Mouse (Mus musculus) limb, embryonic 11.5 days (tissue): ENCODE data around the gene Il31ra. TPM values are rescaled to one million over a fixed set of nuclear protein-coding genes. Genes with fewer than 3 reads are reported as not detected.
"Not testable (repeated sequence)": the region's sequence is repeated elsewhere in the genome, so short reads cannot be mapped to it uniquely, and the experiment has no call there.

ENCODE experiments used
- ATAC-seq: fragments of 200-750 bp; cut with Nextera tagmentation; 2 replicates; pipeline ENCODE4 v1.8.0; 2017; ENCODE audit warnings: low read depth; ENCODE audit not compliant: insufficient number of reproducible peaks, low FRiP score, low TSS enrichment
- DNase-seq: peaks from one replicate; pipeline ENCODE4 v3.0.0-alpha.2; 2015; ENCODE audit warnings: low spot score
- H3K27ac ChIP-seq: fragments of 300-500 bp; sonication (generic); replicated peaks from 2 replicates; pipeline ENCODE4 v1.5.1; 2014; ENCODE audit warnings: low read depth, mild to moderate bottlenecking, low read length
- H3K27me3 ChIP-seq: fragments of 300-500 bp; sonication (generic); 2 replicates; pipeline ENCODE4 v1.6.1; 2014; ENCODE audit warnings: mild to moderate bottlenecking, low read length, mixed read lengths; ENCODE audit not compliant: control insufficient read depth, insufficient read depth
- H3K36me3 ChIP-seq: fragments of 300-500 bp; sonication (generic); 2 replicates; pipeline ENCODE4 v1.6.1; 2014; ENCODE audit warnings: mild to moderate bottlenecking, low read length, moderate library complexity, mixed read lengths; ENCODE audit not compliant: control insufficient read depth, insufficient read depth
- H3K4me1 ChIP-seq: fragments of 300-500 bp; sonication (generic); 2 replicates; pipeline ENCODE4 v1.6.1; 2014; ENCODE audit warnings: low read length, mixed read lengths; ENCODE audit not compliant: control insufficient read depth, insufficient read depth
- H3K4me2 ChIP-seq: fragments of 300-500 bp; sonication (generic); 2 replicates; pipeline ENCODE4 v1.6.1; 2014; ENCODE audit warnings: low read depth, mild to moderate bottlenecking, moderate library complexity; ENCODE audit not compliant: severe bottlenecking
- H3K4me3 ChIP-seq: fragments of 300-500 bp; sonication (generic); 2 replicates; pipeline ENCODE4 v1.5.1; 2014; ENCODE audit warnings: low read depth, low read length
- H3K9ac ChIP-seq: fragments of 300-500 bp; sonication (generic); 2 replicates; pipeline ENCODE4 v1.6.1; 2014; ENCODE audit warnings: mild to moderate bottlenecking, low read length
- H3K9me3 ChIP-seq: fragments of 300-500 bp; sonication (generic); 2 replicates; pipeline ENCODE4 v1.6.1; 2016; ENCODE audit warnings: low read length; ENCODE audit not compliant: control insufficient read depth
- WGBS: fragments of 180-500 bp; shearing (Covaris S2); extraction: QIAGEN DNeasy Blood & Tissue Kit; methylation state at CpG from one replicate; pipeline ENCODE4 v1.1.7; 2014; 5-methylcytosine and 5-hydroxymethylcytosine counted together
- polyA plus RNA-seq: library from polyadenylated mRNA; unstranded; fragments of >200 nt; fragmentation: Nextera tagmentation; extraction: Ambion mirVana; gene quantifications from 2 replicates; pipeline ENCODE4 v1.2.1, GENCODE M21; 2014

Il31ra gene
- polyA plus RNA-seq: 0.10 TPM in 1 of 2 replicates, not detected in the other

DNA sequence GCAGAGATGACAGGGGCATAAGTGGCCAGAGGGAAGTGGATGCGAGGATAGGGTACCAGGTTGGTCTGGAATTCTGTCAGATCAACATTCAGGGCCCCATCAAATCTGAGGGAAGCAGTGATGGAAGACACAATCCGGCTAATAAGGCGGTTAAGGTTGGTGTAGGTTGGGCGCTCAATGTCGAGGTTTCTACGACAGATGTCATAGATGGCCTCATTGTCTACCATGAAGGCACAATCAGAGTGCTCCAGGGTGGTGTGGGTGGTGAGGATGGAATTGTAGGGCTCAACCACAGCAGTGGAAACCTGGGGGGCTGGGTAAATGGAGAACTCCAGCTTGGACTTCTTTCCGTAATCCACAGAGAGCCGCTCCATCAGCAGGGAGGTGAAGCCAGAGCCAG, at the start of gene Il31ra:
Gene Il31ra (minus strand): TSS at position 101 of the 400 bp plus-strand sequence.
- not testable (repeated sequence) for H3K27ac ChIP-seq, ATAC-seq, H3K36me3 ChIP-seq, H3K4me1 ChIP-seq, H3K9me3 ChIP-seq, H3K27me3 ChIP-seq, DNase-seq, H3K9ac ChIP-seq, H3K4me2 ChIP-seq, H3K4me3 ChIP-seq
- WGBS: 92% methylated on average over 2 of the region's 8 CpGs

GRCm38 (mm10) chr13:112642897-112643296, 48.7 kb upstream of the Il31ra start:
- H3K27me3 ChIP-seq: no peaks in the 10 kb centered on the region
- whole genome bisulfite sequencing: 89% methylated on average over 3 of the region's 3 CpGs
- H3K27ac ChIP-seq: no peak overlapping the region
- H3K36me3 ChIP-seq: no peaks in the 10 kb centered on the region; the same call in 1 of the 2 replicates
- H3K4me1 ChIP-seq: no peaks in the 10 kb centered on the region
- no peak for DNase-seq
- H3K9me3 ChIP-seq: no peaks in the 10 kb centered on the region
- ATAC-seq: no peak
- no peak overlapping the region for H3K4me3 ChIP-seq
- H3K9ac ChIP-seq: no peak overlapping the region
- H3K4me2 ChIP-seq: no peak overlapping the region

DNA sequence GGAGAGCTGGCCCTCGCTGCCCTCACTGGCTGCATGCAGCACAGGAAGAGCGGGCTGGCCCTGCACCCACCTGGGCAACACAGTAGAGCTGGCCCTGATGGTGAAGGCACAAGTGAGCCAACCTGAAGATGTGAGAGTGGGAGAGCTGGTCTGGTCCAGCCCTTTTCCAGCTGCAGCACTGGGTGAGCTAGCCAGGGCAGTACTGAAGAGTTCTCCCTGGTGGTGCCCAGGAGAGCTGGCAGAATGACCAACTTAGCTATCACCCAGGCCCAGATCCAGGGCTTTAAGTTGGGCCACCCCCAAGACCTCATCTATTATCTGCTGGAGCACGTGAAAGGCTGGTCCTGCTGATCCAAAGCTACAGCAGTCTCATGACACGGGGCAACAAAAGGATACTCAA, 45.0 kb upstream of the Il31ra start:
- no peak for DNase-seq
- no peaks in the 10 kb centered on the region; the same call in 1 of the 2 replicates for H3K36me3 ChIP-seq
- H3K4me3 ChIP-seq: no peak overlapping the region
- no peaks in the 10 kb centered on the region for H3K9me3 ChIP-seq
- H3K27me3 ChIP-seq: no peaks in the 10 kb centered on the region
- no peak overlapping the region for H3K4me2 ChIP-seq
- no peak overlapping the region for H3K9ac ChIP-seq
- no peaks in the 10 kb centered on the region for H3K4me1 ChIP-seq
- WGBS: 72% methylated on average over 4 of the region's 4 CpGs
- H3K27ac ChIP-seq: no peak overlapping the region
- ATAC-seq: no peak

- ATAC-seq (no peak), DNase-seq (no peak)
- Histone ChIP-seq H3K9me3 (no peaks in the 10 kb centered on the region), H3K27me3 (no peaks in the 10 kb centered on the region), H3K36me3 (no peaks in the 10 kb centered on the region; the same call in 1 of the 2 replicates), H3K4me3 (no peak overlapping the region), H3K27ac (no peak overlapping the region), H3K9ac (no peak overlapping the region), H3K4me2 (no peak overlapping the region), H3K4me1 (no peaks in the 10 kb centered on the region)
- WGBS: 53% methylated on average over 3 of the region's 3 CpGs
Observed at GRCm38 (mm10) chr13:112636498-112636897, 42.3 kb upstream of the Il31ra start.

DNA sequence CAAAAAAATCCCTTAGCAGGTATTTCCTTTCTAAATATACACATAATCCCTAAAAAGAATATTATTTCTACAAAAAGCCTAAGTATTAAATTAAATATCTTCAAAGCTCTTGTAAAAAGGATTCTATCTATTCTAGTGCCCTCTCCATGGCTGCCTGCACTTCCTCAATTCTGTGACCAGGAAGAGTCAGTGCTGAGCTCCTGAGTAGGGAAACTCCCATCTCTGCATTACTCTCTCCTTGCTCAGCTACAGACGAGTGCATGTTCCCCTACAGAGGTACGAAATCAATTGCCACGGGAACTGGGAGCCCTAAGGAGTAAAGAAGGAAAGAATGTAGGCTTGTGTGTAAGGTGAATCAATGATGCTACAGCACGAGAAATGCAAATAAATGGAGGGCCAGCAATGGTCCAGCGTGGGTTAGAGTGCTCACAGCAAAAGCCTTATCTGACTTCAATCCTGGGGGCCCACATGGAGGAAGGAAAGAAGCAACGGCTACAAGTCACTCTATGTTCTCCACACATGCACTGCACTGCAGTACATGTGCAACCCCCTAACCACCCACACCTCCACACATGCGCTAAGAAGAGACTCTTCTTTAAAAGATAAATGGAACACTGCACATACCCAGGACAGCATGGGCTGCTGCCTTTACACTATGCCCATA, 41.1 kb upstream of the Il31ra start:
- DNase-seq: no peak
- Histone ChIP-seq H3K4me1 (no peaks in the 10 kb centered on the region), H3K9ac (no peak overlapping the region), H3K4me3 (no peak overlapping the region), H3K27ac (no peak overlapping the region), H3K27me3 (no peaks in the 10 kb centered on the region), H3K36me3 (no peaks in the 10 kb centered on the region), H3K9me3 (no peaks in the 10 kb centered on the region), H3K4me2 (no peak overlapping the region)
- ATAC-seq: no peak
- WGBS: 82% methylated on average over 7 of the region's 7 CpGs

DNA sequence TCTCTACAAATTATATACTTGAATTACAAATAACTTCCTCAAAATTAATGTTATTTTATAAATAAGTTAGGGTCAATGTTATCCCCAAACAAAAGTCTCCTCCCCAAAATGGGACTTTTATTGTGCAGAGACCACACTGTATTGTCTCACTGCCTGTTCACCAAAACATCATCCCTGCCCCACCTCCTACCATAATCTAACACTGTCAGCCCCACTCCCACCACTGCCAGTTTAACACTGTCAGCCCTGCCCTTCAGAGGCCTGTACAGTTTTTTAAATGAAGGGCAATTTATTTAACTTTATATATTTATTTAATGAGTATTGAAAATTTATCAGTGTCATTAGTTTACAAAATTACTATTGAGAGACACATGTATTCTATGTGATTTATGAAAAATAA, 31.4 kb upstream of the Il31ra start:
- Histone ChIP-seq H3K27me3 (no peaks in the 10 kb centered on the region), H3K9me3 (no peaks in the 10 kb centered on the region), H3K36me3 (no peaks in the 10 kb centered on the region), H3K27ac (no peak overlapping the region), H3K4me1 (no peaks in the 10 kb centered on the region), H3K9ac (no peak overlapping the region), H3K4me2 (no peak overlapping the region), H3K4me3 (no peak overlapping the region)
- no peak for ATAC-seq
- DNase-seq: no peak

DNA sequence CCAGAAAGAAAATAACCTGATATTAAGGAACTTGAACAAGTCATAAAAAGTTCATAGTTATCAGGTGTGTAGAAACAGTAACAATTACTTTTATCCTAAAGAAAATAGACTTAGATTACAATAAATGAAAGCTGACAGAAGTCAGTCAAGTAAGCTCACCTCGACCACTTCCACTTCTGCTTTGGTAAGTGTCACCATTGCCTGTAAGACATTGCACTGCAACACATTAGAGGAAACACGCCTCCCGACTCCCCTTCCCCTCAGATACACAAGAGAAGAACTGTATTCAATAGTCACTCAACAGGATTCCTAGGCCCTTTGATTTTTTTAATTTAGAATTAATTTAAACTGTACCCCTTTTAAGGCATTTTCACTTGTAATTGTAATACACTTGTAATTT, 30.5 kb upstream of the Il31ra start:
- ATAC-seq (no peak), DNase-seq (no peak)
- Histone ChIP-seq H3K4me3 (no peak overlapping the region), H3K27ac (no peak overlapping the region), H3K27me3 (no peaks in the 10 kb centered on the region), H3K9ac (no peak overlapping the region), H3K36me3 (no peaks in the 10 kb centered on the region), H3K4me2 (no peak overlapping the region), H3K4me1 (no peaks in the 10 kb centered on the region), H3K9me3 (no peaks in the 10 kb centered on the region)
- 76% methylated on average over 3 of the region's 3 CpGs for WGBS

- no peak overlapping the region for H3K9ac ChIP-seq
- no peaks in the 10 kb centered on the region for H3K4me1 ChIP-seq
- H3K4me2 ChIP-seq: no peak overlapping the region
- H3K27ac ChIP-seq: no peak overlapping the region
- H3K4me3 ChIP-seq: no peak overlapping the region
- WGBS: 58% methylated on average over 7 of the region's 7 CpGs
- H3K27me3 ChIP-seq: no peaks in the 10 kb centered on the region
- DNase-seq: no peak
- ATAC-seq: no peak
- no peaks in the 10 kb centered on the region for H3K36me3 ChIP-seq
- H3K9me3 ChIP-seq: no peaks in the 10 kb centered on the region
Observed at GRCm38 (mm10) chr13:112623656-112624055, 29.5 kb upstream of the Il31ra start.

DNA sequence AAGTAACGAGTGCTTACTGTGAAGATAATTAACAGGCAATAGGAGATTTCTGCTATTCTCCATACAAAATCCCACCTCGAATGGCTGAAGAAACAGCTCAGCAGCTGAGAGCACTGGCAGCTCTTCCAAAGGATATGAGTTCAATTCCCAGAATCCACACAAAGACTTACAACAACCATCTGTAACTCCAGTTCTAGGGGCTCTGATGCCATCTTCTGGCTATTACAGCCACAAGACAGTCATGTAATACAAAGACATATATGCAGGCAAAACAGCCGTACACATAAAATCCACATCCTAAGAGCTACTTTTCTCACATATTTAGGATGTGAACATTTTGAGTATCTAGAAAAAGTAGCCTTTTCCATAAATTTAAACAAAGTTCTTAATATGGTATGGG, 27.4 kb upstream of the Il31ra start:
- H3K9me3 ChIP-seq: no peaks in the 10 kb centered on the region
- H3K9ac ChIP-seq: no peak overlapping the region
- no peaks in the 10 kb centered on the region for H3K27me3 ChIP-seq
- no peak for ATAC-seq
- no peak for DNase-seq
- H3K4me1 ChIP-seq: no peaks in the 10 kb centered on the region
- no peak overlapping the region for H3K4me2 ChIP-seq
- WGBS: 47% methylated on average over 3 of the region's 3 CpGs
- H3K4me3 ChIP-seq: no peak overlapping the region
- no peak overlapping the region for H3K27ac ChIP-seq
- H3K36me3 ChIP-seq: no peaks in the 10 kb centered on the region
